Mouse (Mus musculus): Measurements from ENCODE around the gene Gm17387. TPM values are rescaled to one million over a fixed set of nuclear protein-coding genes. Genes with fewer than 3 reads are reported as not detected.
A peak's percentile ranks its signal among the peaks of the same experiment; 100 is the strongest.

Gene Gm17387
- polyA plus RNA-seq, 1 experiment from 2014 or later = not detected

GRCm38 (mm10) chr7:141052016-141052415, 23.1 kb downstream of the Gm17387 start:
- Histone ChIP-seq H3K27me3 (replicated peaks) (peaks cover 31% of the 10 kb centered on the region), H3K4me1 (peaks cover 15% of the 10 kb centered on the region), H3K36me3 (no peaks in the 10 kb centered on the region), H3K27ac (replicated peaks) (no peak overlapping the region), H3K9ac (no peak overlapping the region), H3K9me3 (peaks cover 3% of the 10 kb centered on the region; the same call in 1 of the 2 replicates), H3K4me3 (no peak overlapping the region), H3K4me2 (no peak overlapping the region)
- no peak for ATAC-seq (ENCODE audit: extremely low read depth, insufficient number of reproducible peaks, low FRiP score, low TSS enrichment)
- WGBS = 85% methylated on average over 4 of the region's 4 CpGs

GRCm38 (mm10) chr7:141052421-141052820, 23.5 kb downstream of the Gm17387 start:
- H3K36me3 ChIP-seq = no peaks in the 10 kb centered on the region
- H3K9ac ChIP-seq = no peak overlapping the region
- H3K4me3 ChIP-seq = no peak overlapping the region
- peaks cover 3% of the 10 kb centered on the region; the same call in 1 of the 2 replicates for H3K9me3 ChIP-seq
- H3K27ac ChIP-seq (replicated peaks) = no peak overlapping the region
- peaks cover 34% of the 10 kb centered on the region for H3K27me3 ChIP-seq (replicated peaks)
- ATAC-seq (ENCODE audit: extremely low read depth, insufficient number of reproducible peaks, low FRiP score, low TSS enrichment) = no peak
- WGBS = 73% methylated on average over 2 of the region's 2 CpGs
- peaks cover 11% of the 10 kb centered on the region for H3K4me1 ChIP-seq
- no peak overlapping the region for H3K4me2 ChIP-seq

- 61% methylated on average over 4 of the region's 4 CpGs for WGBS
- ATAC-seq (ENCODE audit: extremely low read depth, insufficient number of reproducible peaks, low FRiP score, low TSS enrichment) = no peak
These were observed 26.9 kb downstream of the Gm17387 start for GRCm38 (mm10) chr7:141055785-141056184.

GRCm38 (mm10) chr7:141056976-141057375, 28.0 kb downstream of the Gm17387 start:
- no peak overlapping the region for H3K4me2 ChIP-seq
- peaks cover 75% of the 10 kb centered on the region for H3K27me3 ChIP-seq (replicated peaks)
- H3K27ac ChIP-seq (replicated peaks) = no peak overlapping the region
- H3K4me1 ChIP-seq = peaks cover 13% of the 10 kb centered on the region
- ATAC-seq (ENCODE audit: extremely low read depth, insufficient number of reproducible peaks, low FRiP score, low TSS enrichment) = no peak
- no peaks in the 10 kb centered on the region for H3K36me3 ChIP-seq
- no peak overlapping the region for H3K4me3 ChIP-seq
- peaks cover 3% of the 10 kb centered on the region; the same call in 1 of the 2 replicates for H3K9me3 ChIP-seq
- WGBS = 79% methylated on average over 6 of the region's 6 CpGs
- H3K9ac ChIP-seq = no peak overlapping the region

More at GRCm38 (mm10) chr7:141055785-141056184, 26.9 kb downstream of the Gm17387 start:
- Histone ChIP-seq H3K4me1 (peaks cover 6% of the 10 kb centered on the region), H3K9me3 (peaks cover 3% of the 10 kb centered on the region; the same call in 1 of the 2 replicates), H3K36me3 (no peaks in the 10 kb centered on the region), H3K27ac (replicated peaks) (no peak overlapping the region), H3K27me3 (replicated peaks) (peaks cover 67% of the 10 kb centered on the region), H3K9ac (no peak overlapping the region), H3K4me2 (no peak overlapping the region), H3K4me3 (no peak overlapping the region)

GRCm38 (mm10) chr7:141057541-141057940, 28.6 kb downstream of the Gm17387 start:
- no peak overlapping the region for H3K27ac ChIP-seq (replicated peaks)
- peaks cover 13% of the 10 kb centered on the region for H3K4me1 ChIP-seq
- WGBS = 70% methylated on average over 1 of the region's 1 CpGs
- H3K36me3 ChIP-seq = no peaks in the 10 kb centered on the region
- no peak for ATAC-seq (ENCODE audit: extremely low read depth, insufficient number of reproducible peaks, low FRiP score, low TSS enrichment)
- no peak overlapping the region for H3K9ac ChIP-seq
- no peak overlapping the region for H3K4me2 ChIP-seq
- H3K9me3 ChIP-seq = peaks cover 3% of the 10 kb centered on the region; the same call in 1 of the 2 replicates
- no peak overlapping the region for H3K4me3 ChIP-seq
- peaks cover 81% of the 10 kb centered on the region for H3K27me3 ChIP-seq (replicated peaks)

- Histone ChIP-seq H3K9ac (no peak overlapping the region), H3K36me3 (no peaks in the 10 kb centered on the region), H3K4me2 (no peak overlapping the region), H3K4me1 (peaks cover 13% of the 10 kb centered on the region), H3K27ac (replicated peaks) (no peak overlapping the region), H3K27me3 (replicated peaks) (peaks cover 84% of the 10 kb centered on the region), H3K9me3 (peaks cover 3% of the 10 kb centered on the region; the same call in 1 of the 2 replicates), H3K4me3 (no peak overlapping the region)
- WGBS = 83% methylated on average over 14 of the region's 14 CpGs
- no peak for ATAC-seq (ENCODE audit: extremely low read depth, insufficient number of reproducible peaks, low FRiP score, low TSS enrichment)
These were observed 29.8 kb downstream of the Gm17387 start for GRCm38 (mm10) chr7:141058601-141059341.

GRCm38 (mm10) chr7:141059929-141060328, 31.0 kb downstream of the Gm17387 start:
- Histone ChIP-seq H3K4me3 (peak overlapping the region; percentile 60), H3K27ac (replicated peaks) (no peak overlapping the region), H3K9ac (no peak overlapping the region), H3K4me2 (peak overlapping the region; percentile 92), H3K36me3 (no peaks in the 10 kb centered on the region), H3K9me3 (peaks cover 3% of the 10 kb centered on the region; the same call in 1 of the 2 replicates), H3K4me1 (peaks cover 13% of the 10 kb centered on the region), H3K27me3 (replicated peaks) (peaks cover 95% of the 10 kb centered on the region)
- ATAC-seq (ENCODE audit: extremely low read depth, insufficient number of reproducible peaks, low FRiP score, low TSS enrichment) = no peak
- 68% methylated on average over 2 of the region's 2 CpGs for WGBS

GRCm38 (mm10) chr7:141060426-141061242, 31.7 kb downstream of the Gm17387 start, which contains the start of gene B4galnt4:
TSS of gene B4galnt4 (plus strand) at chr7:141061104.
- Histone ChIP-seq H3K36me3 (no peaks in the 10 kb centered on the region), H3K27ac (replicated peaks) (no peak within 1 kb of the TSS), H3K27me3 (replicated peaks) (peaks cover 94% of the 10 kb centered on the region), H3K9me3 (peaks cover 3% of the 10 kb centered on the region; the same call in 1 of the 2 replicates), H3K4me1 (peaks cover 13% of the 10 kb centered on the region), H3K9ac (peak within 1 kb of the TSS; percentile 79), H3K4me2 (peak within 1 kb of the TSS; percentile 92), H3K4me3 (peak within 1 kb of the TSS; percentile 60)
- WGBS = under 1% methylated on average over 71 of the region's 72 CpGs
- ATAC-seq (ENCODE audit: extremely low read depth, insufficient number of reproducible peaks, low FRiP score, low TSS enrichment) = peak; percentile 67; the same call in 1 of the 2 replicates

GRCm38 (mm10) chr7:141061269-141061692, 32.4 kb downstream of the Gm17387 start:
- Histone ChIP-seq H3K4me2 (peak overlapping the region; percentile 92), H3K4me3 (peak overlapping the region; percentile 60), H3K4me1 (peaks cover 13% of the 10 kb centered on the region), H3K9ac (peak overlapping the region; percentile 79), H3K9me3 (no peaks in the 10 kb centered on the region), H3K36me3 (no peaks in the 10 kb centered on the region), H3K27ac (replicated peaks) (no peak overlapping the region), H3K27me3 (replicated peaks) (peaks cover 93% of the 10 kb centered on the region)
- 2% methylated on average over 34 of the region's 37 CpGs for WGBS
- ATAC-seq (ENCODE audit: extremely low read depth, insufficient number of reproducible peaks, low FRiP score, low TSS enrichment) = no peak

- Histone ChIP-seq H3K9me3 (no peaks in the 10 kb centered on the region), H3K9ac (no peak overlapping the region), H3K4me1 (peaks cover 13% of the 10 kb centered on the region), H3K4me2 (no peak overlapping the region), H3K36me3 (no peaks in the 10 kb centered on the region), H3K4me3 (no peak overlapping the region), H3K27ac (replicated peaks) (no peak overlapping the region), H3K27me3 (replicated peaks) (peaks cover 95% of the 10 kb centered on the region)
- no peak for ATAC-seq (ENCODE audit: extremely low read depth, insufficient number of reproducible peaks, low FRiP score, low TSS enrichment)
- 66% methylated on average over 7 of the region's 7 CpGs for WGBS
These were observed 33.6 kb downstream of the Gm17387 start for GRCm38 (mm10) chr7:141062525-141062924.

GRCm38 (mm10) chr7:141063353-141063752, 34.4 kb downstream of the Gm17387 start:
- no peak overlapping the region for H3K4me3 ChIP-seq
- ATAC-seq (ENCODE audit: extremely low read depth, insufficient number of reproducible peaks, low FRiP score, low TSS enrichment) = no peak
- H3K27me3 ChIP-seq (replicated peaks) = peaks cover 95% of the 10 kb centered on the region
- no peaks in the 10 kb centered on the region for H3K36me3 ChIP-seq
- no peak overlapping the region for H3K4me2 ChIP-seq
- no peaks in the 10 kb centered on the region for H3K9me3 ChIP-seq
- no peak overlapping the region for H3K9ac ChIP-seq
- no peak overlapping the region for H3K27ac ChIP-seq (replicated peaks)
- H3K4me1 ChIP-seq = peaks cover 13% of the 10 kb centered on the region
- 75% methylated on average over 3 of the region's 3 CpGs for WGBS

Measured in heart, embryonic 13.5 days (tissue).